Mouse (Mus musculus): Measurements from ENCODE around the gene Dtx3.
"Not testable (repeated sequence)": the region's sequence is repeated elsewhere in the genome, so short reads cannot be mapped to it uniquely, and the experiment has no call there.

Gene Dtx3

DNA sequence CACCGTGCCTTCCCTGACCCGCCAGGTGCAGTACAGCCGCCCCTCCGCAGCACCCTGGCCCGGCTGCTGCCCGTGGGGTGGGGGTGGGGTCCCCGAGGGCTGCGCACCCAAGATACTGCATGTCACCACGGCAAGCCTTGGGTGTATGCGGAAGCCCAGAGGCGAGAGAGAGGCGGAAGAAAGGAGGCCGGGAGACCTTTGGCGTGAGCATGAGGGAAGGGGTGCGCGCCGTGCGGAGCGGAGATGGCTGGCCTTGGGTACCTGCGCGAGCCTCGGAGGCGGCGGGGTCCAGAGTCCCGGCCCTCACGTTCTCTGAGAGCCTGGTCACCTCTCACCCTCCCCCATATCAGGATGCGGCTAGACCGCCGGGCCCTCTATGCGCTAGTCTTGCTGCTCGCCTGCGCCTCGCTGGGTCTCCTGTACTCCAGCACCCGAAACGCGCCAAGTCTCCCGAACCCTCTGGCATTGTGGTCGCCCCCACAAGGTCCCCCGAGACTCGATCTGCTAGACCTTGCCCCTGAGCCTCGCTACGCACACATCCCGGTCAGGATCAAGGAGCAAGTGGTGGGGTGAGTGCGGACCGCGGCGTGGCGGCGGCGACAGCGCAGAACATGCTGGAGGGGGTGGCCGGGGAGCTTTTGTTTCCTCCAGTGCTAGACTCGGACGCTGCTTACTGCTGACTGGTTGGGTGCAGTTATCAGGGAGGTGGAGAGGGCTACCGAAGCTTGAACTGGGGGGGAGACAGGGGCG is 29.7 kb downstream of the Dtx3 start:
- peak; percentile 90 for DNase-seq (ENCODE audit: low read depth)

DNA sequence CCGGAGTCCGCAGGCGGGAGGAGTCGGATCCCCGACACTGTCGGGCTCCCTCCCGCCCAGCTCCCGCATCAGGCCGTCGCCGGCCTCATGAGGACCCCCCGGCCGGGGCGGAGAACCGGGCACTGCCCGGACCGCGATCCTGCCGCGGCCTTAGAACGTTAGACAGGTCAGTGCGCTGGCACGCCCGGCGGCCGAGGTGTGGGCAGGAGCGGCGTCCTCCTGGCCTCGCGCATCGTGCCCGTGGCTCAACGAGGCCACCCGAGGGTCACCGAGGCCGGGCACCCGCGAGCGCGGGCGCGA is 30.2 kb downstream of the Dtx3 start:
- DNase-seq (ENCODE audit: low read depth): no peak

DNA sequence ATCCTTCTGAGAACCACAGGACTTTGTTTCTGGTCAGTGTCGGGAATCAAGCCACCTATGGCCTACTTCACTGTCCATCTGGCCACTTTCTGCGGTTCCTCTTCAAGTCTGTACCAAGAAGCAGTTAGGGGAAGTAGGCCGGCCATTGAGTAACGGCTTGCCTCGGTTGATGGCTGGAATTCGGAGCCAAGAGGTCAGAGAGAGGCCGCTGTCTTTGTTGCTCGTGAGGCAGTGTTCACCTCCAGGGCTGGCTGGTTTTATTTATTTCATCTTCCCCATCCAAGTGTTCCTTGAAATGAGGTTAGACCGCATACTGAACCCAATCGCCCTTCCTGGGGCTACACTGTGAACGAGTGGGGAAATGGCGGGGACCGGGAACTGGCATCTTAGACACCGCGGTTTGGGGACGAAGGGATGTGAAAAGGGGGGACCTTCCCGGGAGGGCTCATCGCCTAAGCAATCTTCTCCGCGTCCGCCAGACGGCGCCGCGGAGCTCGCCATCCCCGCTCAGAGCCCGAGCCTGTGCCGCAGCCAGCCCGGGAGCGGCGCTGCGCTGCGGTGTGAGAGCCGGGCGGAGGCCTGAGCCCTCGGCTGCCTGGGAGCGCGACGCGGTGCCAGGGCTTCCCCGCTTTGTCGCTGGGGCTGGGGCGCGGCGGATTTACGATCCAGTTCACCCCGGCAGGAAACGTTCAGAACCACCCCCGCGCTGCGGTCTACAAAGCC is 30.7 kb downstream of the Dtx3 start, which contains the start of gene B4galnt1:
B4galnt1 (plus strand) TSS at position 595 of the 723 bp plus-strand sequence.
- DNase-seq (ENCODE audit: low read depth): peak; percentile 94

DNA sequence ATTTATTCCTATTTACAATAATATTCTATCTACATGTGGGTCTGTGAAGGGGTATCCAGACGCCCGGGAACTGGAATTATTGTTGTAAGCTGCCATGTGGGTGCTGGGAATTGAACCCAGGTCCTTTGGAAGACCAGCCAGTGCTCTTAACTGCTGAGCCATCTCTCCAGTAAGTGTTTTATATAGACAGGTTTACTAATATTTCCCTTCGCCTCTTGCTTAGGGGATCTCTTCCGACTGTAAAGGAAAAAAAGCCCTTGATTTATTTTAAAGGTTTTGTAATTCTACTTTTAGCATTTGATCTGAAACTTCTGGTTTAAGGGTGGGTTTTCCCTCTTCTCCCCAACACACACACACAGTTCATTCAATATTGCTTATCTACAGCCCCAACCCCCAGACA is 31.3 kb downstream of the Dtx3 start:
- DNase-seq (ENCODE audit: low read depth): no peak

DNA sequence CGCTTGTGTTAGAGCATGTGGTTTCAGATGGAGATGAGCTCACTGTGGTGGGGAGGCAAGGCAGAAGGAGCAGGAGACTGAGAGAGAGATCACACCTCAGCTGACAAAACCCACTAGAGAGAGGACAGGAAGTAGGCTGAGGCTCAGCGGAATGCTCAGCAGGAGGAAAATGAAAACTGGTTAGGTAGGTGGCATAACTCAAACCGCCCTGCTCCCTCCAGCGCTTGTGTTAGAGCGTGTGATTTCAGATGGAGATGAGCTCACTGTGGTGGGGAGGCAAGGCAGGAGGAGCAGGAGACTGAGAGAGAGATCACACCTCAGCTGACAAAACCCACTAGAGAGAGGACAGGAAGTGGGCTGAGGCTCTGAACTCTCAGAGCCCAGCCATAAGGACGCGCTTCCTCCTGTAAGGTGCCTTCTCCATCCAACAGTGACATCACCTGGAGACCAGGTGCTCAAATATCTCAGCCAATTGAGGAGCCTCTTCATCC is 32.7 kb downstream of the Dtx3 start:
- DNase-seq (ENCODE audit: low read depth): peak; percentile 95

DNA sequence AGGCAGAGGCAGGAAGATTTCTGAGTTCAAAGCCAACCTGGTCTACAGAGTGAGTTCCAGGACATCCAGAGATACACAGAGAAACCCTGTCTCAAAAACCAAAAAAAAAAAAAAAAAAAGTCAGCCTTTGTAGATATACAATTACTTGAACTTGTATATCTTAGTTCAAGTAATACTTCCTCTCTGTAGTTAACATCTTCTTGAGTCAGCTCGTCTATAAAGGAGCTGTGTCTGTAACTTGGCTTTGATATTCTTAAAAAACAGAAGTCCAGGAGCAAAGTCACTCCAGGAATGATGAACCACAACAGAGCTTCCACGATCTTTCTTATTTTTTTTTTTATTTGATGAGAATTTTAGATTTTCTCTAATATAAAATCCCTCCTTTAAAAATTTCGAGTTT is 34.8 kb downstream of the Dtx3 start:
- no peak for DNase-seq (ENCODE audit: low read depth)

DNA sequence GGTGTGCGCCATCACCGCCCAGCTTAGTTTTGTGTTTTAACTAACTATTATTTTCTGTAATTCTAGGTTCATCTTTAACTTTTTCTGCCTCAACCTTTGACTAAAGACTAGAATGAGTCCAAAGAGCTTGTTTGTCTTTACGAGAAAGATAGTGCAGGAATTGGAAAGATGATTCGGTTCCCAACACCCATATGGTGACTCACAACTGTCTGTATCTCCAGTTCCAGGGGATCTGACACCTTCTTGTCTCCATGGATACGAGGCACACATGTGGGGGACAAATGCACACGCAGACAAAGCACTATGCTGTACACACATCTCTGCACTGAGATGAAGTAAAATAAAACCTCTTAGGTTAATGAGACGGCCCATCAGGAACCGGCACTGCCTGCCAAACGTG is 35.4 kb downstream of the Dtx3 start:
- no peak for DNase-seq (ENCODE audit: low read depth)

DNA sequence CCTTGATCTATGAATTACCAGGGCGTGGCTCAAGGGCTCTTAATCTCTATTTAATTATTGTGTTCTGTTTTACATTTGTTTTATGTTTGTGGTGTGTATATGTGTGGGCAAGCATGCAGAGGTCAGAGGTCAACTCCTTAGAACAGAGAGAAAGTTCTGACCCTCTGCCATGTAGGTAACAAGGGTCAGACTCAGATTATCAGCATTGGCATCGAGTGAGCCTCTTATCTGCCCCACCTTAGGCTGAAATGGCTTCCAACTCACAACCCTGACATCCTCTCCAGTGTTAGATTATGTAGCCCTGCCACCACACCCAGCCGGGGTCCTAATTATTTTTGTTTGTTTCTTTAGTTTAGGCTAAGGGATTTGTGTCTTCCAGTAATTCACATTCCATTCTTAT is 37.1 kb downstream of the Dtx3 start:
- no peak for DNase-seq (ENCODE audit: low read depth)

DNA sequence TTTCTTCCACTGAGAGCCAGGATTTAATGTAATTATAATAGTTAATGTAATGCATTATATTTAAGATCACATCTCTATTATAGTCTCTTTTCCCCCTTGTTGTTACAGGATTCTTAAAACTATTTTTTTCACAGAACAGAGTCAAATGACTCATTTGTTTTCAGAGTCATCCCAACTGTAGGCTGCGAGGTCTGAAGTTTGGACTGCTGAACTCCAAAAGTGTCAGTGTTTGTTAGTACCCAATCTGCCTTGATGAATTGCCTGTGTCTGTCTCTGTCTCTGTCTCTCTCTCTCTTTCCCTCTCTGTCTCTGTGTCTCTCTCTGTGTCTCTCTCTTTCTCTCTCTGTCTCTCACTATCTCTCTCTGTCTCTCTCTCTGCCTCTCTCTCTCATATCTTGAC is 39.0 kb downstream of the Dtx3 start:
- DNase-seq (ENCODE audit: low read depth): no peak

DNA sequence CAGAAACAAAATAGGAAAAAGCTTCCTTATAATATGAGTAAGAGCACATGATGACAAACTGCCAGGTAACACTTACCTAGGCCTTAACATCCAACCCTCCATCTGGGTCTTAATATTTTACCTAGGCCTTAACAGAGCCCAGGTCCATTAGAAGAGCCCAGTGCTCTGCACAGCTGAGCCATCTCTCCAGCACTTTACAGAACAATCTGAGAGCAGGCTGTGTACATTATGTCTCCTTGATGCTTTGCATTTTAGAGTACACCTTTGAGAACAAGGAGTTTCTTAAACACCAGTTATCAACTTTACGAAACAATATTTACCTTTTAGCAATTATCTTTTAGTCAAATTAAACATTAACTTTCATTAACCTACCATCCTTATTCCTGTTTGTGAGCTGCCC is 39.4 kb downstream of the Dtx3 start:
- DNase-seq (ENCODE audit: low read depth): no peak

DNA sequence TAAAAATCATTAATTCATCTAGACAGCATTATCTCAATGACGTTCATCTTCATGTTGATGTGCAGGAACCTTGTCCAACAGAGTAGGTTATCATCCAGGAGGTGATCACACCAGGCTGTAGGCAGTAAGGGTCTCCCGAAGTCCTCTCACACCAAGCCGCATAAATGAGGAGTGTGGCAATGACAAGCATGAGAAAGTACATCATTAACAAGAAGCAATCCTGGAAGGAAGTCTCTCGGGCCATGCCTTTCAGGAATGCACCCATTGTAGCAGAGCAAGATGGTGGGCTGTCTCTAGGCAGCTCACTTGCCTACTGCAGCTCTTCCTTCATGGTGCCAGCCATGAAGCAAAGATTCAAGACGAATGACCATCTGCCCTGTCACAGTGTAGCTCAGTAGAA is 40.9 kb downstream of the Dtx3 start:
- DNase-seq (ENCODE audit: low read depth): no peak

DNA sequence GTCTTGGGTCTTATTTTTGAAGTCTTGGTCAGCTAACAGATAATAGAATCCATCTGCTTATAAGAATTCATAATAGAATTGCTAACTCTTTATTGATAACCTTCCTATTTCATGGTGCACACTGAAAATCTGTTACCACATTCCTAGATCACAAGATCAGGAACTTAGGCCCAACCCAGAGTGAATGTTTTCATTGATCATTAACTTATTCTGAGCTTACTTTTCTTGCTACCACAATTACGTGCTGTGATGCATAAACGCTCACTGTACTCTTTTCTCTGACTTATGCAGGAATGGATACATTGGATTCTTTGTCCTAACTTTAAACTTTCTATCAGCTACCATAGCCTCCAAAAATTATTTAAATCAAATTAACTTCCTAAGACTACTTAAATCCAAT is 41.3 kb downstream of the Dtx3 start:
- no peak for DNase-seq (ENCODE audit: low read depth)

DNA sequence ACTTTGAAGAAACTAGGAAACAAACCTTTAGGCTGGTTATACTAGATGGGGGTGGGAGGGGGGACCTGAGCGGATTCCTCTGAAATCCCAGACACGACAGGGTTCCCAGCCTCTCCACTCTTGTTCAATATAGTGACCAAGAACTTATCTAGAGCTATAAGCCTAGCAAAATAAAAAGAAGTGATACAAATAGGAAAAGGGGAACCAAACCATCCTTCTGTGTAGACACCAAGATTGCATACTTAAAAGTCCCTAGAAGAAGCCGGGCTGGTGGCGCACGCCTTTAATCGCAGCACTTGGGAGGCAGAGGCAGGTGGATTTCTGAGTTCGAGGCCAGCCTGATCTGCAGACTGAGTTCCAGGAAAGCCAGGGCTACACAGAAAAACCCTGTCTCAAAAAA is 42.2 kb downstream of the Dtx3 start:
- DNase-seq (ENCODE audit: low read depth): no peak

DNA sequence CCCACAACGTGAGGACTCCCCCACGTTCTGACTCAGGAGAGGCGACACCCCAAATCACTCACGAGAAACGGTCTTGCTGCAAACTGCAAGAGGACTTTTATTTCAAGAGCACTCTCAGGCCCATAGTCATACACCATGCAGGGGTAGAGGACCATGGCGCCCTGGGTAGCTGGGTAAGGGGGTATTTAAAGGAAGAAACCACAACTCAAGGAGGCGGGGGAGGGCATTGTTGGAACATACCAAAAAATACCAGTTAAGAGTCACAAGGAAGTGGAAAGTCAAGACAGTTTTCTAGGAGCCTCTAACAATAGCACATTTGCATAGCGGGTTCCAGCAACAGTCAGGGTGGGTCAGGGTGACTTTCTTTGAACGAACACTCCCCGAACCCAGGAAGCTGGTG is 43.0 kb downstream of the Dtx3 start:
- DNase-seq (ENCODE audit: low read depth): not testable (repeated sequence)

DNA sequence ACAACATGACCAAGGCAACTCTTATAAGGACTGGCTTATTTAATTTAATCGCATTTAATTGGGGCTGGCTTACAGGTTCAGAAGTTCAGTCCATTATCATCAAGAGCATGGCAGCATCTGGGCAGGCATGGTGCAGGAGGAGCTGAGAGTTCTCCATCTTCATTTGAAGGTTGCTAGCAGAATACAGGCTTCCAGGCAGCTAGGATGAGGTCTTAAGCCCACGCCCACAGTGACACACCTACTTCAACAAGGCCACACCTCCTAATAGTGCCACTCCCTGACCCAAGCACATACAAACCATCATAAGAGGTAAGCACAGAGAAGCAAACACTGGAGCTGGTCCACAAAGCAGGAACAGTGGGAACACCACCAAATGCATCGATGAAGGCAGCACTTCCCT is 44.3 kb downstream of the Dtx3 start:
- DNase-seq (ENCODE audit: low read depth): not testable (repeated sequence)

DNA sequence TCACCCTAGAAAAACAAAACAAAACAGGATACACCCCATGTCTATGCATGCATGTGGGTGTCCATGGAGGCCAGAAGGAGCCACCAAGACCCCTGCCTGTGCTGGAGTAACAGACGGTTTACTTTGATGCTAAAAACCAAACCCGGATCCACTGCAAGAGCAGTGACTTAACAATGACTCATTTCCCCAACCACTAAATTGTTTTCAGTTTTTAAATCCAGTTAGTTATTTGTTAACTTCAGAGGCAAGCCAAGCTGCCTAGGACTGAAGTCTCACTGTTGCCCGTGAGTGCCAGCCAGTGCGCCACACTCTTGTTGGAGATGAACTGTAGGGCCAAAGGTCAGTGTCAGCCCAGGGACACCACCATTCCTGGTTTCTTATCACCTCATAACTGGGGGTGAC is 45.1 kb downstream of the Dtx3 start:
- DNase-seq (ENCODE audit: low read depth): peak; percentile 51

DNA sequence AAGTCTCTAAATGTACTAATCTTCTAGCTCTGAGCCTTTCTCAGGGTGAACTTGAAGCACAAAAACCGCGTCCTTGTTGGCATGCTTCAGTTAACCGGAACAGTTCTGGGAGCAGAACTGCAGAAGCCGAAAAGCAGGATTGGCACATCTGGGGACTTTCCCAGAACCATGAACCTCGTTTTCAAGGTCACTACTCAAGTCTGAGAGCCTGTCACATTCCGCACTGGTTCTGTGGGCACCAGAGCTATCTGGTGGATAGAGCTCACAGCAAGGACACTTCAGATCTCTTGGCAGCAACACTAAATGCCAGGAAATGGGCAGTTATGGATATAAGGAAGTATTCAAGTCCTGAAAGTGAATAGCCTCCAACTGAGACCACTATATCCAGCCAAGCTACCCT is 48.4 kb downstream of the Dtx3 start:
- no peak for DNase-seq (ENCODE audit: low read depth)

DNA sequence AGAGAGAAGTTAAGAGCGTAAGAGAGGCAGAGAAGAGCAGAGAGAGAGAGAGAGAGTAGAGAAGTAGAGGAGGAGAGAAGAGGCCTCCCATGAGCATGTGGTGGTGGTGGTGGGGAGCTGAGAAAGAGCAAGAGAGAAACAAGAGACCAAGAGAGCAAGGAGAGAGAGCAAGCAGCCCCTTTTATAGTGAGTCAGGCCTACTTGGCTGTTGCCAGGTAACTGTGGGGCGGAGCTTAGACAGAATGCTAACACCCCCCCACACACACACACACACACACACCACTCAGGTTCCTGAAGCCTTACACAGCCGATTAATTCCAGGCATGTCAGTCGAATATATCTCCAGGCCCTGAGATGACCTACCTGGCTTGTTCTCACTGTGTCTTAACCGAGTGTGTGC is 50.2 kb downstream of the Dtx3 start:
- DNase-seq (ENCODE audit: low read depth): no peak

DNA sequence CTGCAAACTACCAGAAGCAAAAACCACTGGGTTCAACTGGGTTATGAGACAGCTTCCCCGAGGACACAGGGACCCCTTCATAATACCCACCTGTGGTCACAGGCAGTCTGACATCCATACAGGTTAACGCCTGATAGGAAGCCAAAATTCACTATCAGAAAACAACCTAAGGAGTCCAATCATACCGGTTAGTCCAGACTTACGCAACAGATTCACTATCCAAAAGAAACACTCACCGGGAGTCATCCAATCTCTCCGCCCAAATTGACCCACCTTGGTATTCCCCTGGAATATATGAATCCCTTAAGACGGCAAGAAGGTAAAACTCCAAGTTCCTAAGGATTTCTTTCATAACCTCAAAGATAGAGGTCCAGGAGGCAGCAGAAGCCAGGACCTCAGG is 51.0 kb downstream of the Dtx3 start:
- no peak for DNase-seq (ENCODE audit: low read depth)

DNA sequence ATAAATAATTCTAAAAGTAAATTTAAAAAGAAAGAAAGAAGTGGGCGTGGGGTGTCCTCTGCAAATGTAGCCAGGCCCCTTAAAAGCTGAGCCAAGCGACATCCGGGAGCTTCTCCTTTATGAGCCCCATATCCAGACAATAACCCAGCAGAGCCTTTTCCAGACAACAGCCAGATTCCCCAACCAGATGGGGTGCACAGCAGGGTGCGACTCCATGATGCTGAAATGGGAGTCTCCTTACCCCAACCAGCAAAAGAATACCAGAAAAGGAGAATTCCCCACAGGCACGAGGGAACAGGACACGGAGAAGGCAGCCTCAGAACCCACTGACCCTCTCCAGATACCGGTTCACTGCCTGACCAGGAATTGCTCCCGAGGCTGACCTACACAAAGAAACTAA is 52.3 kb downstream of the Dtx3 start:
- DNase-seq (ENCODE audit: low read depth): no peak

DNA sequence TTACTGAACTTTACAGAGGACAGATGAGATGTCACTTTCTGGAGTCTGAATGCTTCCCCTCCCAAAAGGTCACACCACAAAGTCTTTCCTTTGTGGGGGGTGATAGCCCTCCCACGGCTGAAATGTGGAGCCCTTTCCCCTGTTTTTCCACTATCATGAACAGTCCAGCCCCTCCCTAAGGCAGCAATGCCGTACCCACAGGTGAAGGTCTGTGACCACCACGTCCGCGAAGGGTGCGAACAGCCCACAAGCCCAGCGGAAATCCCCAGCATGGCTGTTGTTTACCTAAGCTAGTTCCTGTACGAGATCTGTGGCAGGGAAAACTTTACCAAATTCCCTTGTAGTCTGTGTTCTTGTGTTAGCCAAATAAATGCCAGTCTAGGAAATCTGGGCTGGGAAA is 54.0 kb downstream of the Dtx3 start:
- DNase-seq (ENCODE audit: low read depth): peak; percentile 86

DNA sequence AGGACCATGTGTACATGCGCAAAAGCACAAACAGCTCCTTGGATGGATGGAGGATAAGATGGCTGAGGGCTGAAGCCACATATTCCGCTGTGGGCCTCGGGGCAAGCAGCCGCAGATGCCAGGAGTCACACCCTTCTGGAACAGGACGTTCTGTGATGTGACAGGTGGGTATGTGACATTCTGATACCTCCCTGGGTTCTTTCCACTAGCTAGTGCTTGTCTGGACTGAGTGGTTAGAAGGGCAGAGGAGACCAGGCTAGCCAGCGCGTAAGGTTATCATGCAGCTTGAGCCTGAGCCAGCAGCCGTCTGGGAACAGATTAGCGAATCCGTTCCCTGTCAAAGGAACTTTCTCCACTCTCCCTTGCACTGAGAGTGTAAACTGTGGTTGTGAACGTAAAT is 54.6 kb downstream of the Dtx3 start:
- DNase-seq (ENCODE audit: low read depth): peak; percentile 71

Measured in naive thymus-derived CD4-positive, alpha-beta T cell, adult 2 months (primary cell).